Mouse (Mus musculus): ENCODE measurements around the gene Cd3eap. TPM values are rescaled to one million over a fixed set of nuclear protein-coding genes. Genes with fewer than 3 reads are reported as not detected.

Cd3eap gene
- polyA plus RNA-seq, 1 experiment from 2014 or later = 16.6 TPM

DNA sequence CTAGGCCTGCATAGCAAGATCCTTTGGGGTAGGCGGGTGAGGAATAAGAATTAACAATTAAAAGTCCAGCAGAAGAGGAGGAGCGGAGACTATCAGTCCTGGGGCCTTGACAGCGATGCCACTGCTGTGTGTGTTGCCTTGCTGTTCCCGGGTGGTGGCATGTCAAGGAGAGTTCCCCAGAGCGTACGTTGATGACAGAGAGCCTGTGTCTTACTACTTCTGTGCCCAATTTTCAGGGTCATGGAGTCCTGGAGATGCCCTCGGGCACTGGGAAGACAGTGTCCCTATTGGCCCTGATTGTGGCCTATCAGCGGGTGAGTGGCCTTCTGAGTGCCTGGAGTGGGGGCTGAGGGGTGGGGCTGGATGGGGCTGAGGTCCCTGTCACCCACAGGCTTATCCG, 24.4 kb upstream of the Cd3eap start:
- DNase-seq (ENCODE audit: low read depth, low spot score) (no peak), ATAC-seq (no peak)
- CTCF ChIA-PET = no interaction called here
- TF ChIP-seq CTCF (IDR thresholded peaks at IDR 0.05) = no peak
- POLR2A ChIA-PET = no interaction called here
- in situ Hi-C loops (cut with MboI; ENCODE audit: low pct_unique_long_range_greater_than_20kb) = no loop called here
- H3K27me3 ChIP-seq = no peaks in the 10 kb centered on the region

GRCm38 (mm10) chr7:19382166-19382541, 22.9 kb upstream of the Cd3eap start:
- ATAC-seq (peak; percentile 40), DNase-seq (ENCODE audit: low read depth, low spot score) (no peak)
- in situ Hi-C loops (cut with MboI; ENCODE audit: low pct_unique_long_range_greater_than_20kb) = no loop called here
- ChIA-PET CTCF (no interaction called here), POLR2A (no interaction called here)
- TF ChIP-seq CTCF (IDR thresholded peaks at IDR 0.05) = no peak
- no peaks in the 10 kb centered on the region for H3K27me3 ChIP-seq

- no peaks in the 10 kb centered on the region for H3K27me3 ChIP-seq
Observed at GRCm38 (mm10) chr7:19381377-19382165, 22.3 kb upstream of the Cd3eap start, which contains the start of gene Ercc2. Gene Ercc2 (plus strand): TSS chr7:19382010.

DNA sequence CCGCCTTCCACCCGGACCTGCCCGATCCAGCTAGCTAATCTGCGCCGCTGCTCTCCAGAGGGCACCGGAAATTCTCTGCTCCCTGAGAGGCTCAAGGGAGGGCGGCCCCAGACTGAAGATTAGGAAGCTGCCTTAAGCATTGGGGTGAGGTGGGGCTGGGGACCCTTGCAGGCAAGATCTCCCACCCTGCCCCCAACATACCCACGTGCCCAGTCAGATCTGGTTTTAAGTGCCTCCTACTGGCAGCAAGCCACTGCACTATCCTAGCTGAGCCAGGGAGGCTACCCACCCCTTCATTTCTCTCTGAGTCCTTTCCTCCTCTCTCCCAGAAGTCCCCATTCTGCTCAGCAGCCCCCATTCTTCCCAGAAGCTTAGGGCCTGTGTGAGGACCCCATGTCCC, 18.8 kb upstream of the Cd3eap start:
- no peak for ATAC-seq
- TF ChIP-seq CTCF (IDR thresholded peaks at IDR 0.05) = no peak
- DNase-seq (ENCODE audit: low read depth, low spot score) = no peak
- CTCF ChIA-PET = interaction anchor here (5.0 kb wide), 1 partner anchor 16 kb away, joined by 38 read pairs; the partner anchor contains the start of genes Cd3eap and Ppp1r13l
- POLR2A ChIA-PET = interaction anchor here (0.8 kb wide), 1 partner anchor 18 kb away, joined by 3 read pairs; no protein-coding TSS in a partner anchor
- H3K27me3 ChIP-seq = no peaks in the 10 kb centered on the region
- in situ Hi-C loops (cut with MboI; ENCODE audit: low pct_unique_long_range_greater_than_20kb) = no loop called here

More at GRCm38 (mm10) chr7:19381377-19382165, 22.3 kb upstream of the Cd3eap start, which contains the start of gene Ercc2:
- TF ChIP-seq CTCF (IDR thresholded peaks at IDR 0.05) = no peak
- peak; percentile 87 for ATAC-seq
- ChIA-PET CTCF (interaction anchor here (0.8 kb wide), 1 partner anchor 18 kb away, joined by 6 read pairs; no protein-coding TSS in a partner anchor), POLR2A (no interaction called here)
- peak; percentile 86 for DNase-seq (ENCODE audit: low read depth, low spot score)
- in situ Hi-C loops (cut with MboI; ENCODE audit: low pct_unique_long_range_greater_than_20kb) = no loop called here

GRCm38 (mm10) chr7:19376019-19376418, 16.7 kb upstream of the Cd3eap start:
- DNase-seq (ENCODE audit: low read depth, low spot score) (no peak), ATAC-seq (no peak)
- ChIA-PET POLR2A (no interaction called here), CTCF (interaction anchor here (5.0 kb wide), 1 partner anchor 14 kb away, joined by 38 read pairs; the partner anchor contains the start of genes Cd3eap and Ppp1r13l)
- H3K27me3 ChIP-seq = no peaks in the 10 kb centered on the region
- in situ Hi-C loops (cut with MboI; ENCODE audit: low pct_unique_long_range_greater_than_20kb) = no loop called here
- no peak for TF ChIP-seq CTCF (IDR thresholded peaks at IDR 0.05)

DNA sequence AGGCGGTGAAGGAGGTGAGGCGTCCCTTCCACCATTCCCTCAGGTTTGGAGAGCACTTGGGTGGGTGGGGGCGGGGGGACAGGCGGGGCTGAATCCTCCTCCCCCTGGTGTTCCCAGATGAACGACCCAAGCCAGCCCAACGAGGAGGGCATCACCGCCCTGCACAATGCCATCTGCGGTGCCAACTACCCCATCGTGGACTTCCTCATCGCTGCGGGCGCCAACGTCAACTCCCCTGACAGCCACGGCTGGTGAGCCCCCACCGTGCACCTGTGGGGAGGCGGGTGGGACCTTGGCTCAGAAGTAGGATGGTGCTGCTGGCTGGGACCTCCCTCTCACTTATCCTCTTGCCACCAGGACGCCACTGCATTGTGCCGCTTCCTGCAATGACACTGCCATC, 16.1 kb upstream of the Cd3eap start:
- ChIA-PET CTCF (interaction anchor here (1.1 to 5.0 kb wide), 2 partner anchors 13 to 14 kb away, joined by 3 to 38 read pairs; partner anchors contain the start of genes Cd3eap and Ppp1r13l), POLR2A (no interaction called here)
- H3K27me3 ChIP-seq = no peaks in the 10 kb centered on the region
- ATAC-seq (no peak), DNase-seq (ENCODE audit: low read depth, low spot score) (no peak)
- no peak for TF ChIP-seq CTCF (IDR thresholded peaks at IDR 0.05)
- in situ Hi-C loops (cut with MboI; ENCODE audit: low pct_unique_long_range_greater_than_20kb) = no loop called here

DNA sequence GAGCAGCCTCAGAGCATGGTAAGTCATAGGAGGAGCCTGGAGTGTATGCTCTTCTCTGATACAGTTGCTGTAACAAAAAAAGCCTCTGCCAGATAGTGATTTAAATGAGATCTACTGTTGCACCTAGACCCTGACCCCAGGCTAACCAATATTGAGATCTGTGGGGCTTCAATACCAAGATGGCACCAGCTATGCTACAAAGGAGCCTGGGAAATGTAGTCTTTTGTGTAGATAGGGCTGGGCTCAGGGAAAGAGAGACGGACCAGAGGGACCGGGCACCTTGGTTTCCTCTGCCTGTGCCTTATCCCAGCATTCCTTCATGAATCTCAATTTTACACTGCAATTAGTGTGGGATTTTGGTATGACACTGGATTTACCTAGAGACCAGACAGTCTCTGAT, 14.1 kb upstream of the Cd3eap start:
- no peaks in the 10 kb centered on the region for H3K27me3 ChIP-seq
- in situ Hi-C loops (cut with MboI; ENCODE audit: low pct_unique_long_range_greater_than_20kb) = no loop called here
- POLR2A ChIA-PET = no interaction called here
- ATAC-seq = no peak
- no peak for TF ChIP-seq CTCF (IDR thresholded peaks at IDR 0.05)
- no peak for DNase-seq (ENCODE audit: low read depth, low spot score)
- CTCF ChIA-PET = no interaction called here

DNA sequence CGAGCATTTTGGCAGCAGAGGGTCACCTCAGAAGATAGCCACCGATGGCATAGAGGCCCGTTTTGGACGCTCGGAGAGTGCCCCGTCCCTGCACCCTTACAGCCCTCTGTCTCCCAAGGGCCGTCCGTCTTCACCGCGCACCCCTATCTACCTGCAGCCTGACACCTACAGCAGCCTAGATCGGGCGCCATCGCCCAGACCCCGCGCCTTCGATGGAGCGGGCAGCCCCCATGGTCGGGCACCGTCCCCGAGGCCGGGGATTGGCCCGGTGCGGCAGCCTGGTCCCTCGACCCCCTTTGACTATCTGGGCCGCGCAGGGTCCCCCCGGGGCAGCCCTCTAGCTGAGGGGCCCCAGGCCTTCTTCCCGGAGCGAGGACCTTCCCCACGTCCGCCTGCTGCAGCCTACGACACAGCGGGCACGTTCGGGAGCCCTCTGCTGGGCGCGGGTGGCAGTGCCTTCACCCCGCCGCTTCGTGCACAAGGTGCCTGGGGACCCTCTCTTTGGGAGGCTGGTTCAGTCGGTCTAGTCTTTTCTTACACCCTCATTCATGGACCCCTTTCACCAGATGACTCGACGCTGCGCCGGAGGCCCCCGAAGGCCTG, 10.6 kb upstream of the Cd3eap start:
- ATAC-seq (no peak), DNase-seq (ENCODE audit: low read depth, low spot score) (no peak)
- H3K27me3 ChIP-seq = no peaks in the 10 kb centered on the region
- ChIA-PET CTCF (no interaction called here), POLR2A (no interaction called here)
- TF ChIP-seq CTCF (IDR thresholded peaks at IDR 0.05) = no peak
- in situ Hi-C loops (cut with MboI; ENCODE audit: low pct_unique_long_range_greater_than_20kb) = no loop called here

GRCm38 (mm10) chr7:19368380-19368779, 9.1 kb upstream of the Cd3eap start:
- POLR2A ChIA-PET = no interaction called here
- CTCF ChIA-PET = no interaction called here
- in situ Hi-C loops (cut with MboI; ENCODE audit: low pct_unique_long_range_greater_than_20kb) = no loop called here
- no peaks in the 10 kb centered on the region for H3K27me3 ChIP-seq
- no peak for TF ChIP-seq CTCF (IDR thresholded peaks at IDR 0.05)
- ATAC-seq = no peak
- DNase-seq (ENCODE audit: low read depth, low spot score) = no peak

GRCm38 (mm10) chr7:19365376-19365775, 6.1 kb upstream of the Cd3eap start:
- POLR2A ChIA-PET = no interaction called here
- in situ Hi-C loops (cut with MboI; ENCODE audit: low pct_unique_long_range_greater_than_20kb) = no loop called here
- no peaks in the 10 kb centered on the region for H3K27me3 ChIP-seq
- ATAC-seq (no peak), DNase-seq (ENCODE audit: low read depth, low spot score) (no peak)
- TF ChIP-seq CTCF (IDR thresholded peaks at IDR 0.05) = no peak
- CTCF ChIA-PET = no interaction called here

DNA sequence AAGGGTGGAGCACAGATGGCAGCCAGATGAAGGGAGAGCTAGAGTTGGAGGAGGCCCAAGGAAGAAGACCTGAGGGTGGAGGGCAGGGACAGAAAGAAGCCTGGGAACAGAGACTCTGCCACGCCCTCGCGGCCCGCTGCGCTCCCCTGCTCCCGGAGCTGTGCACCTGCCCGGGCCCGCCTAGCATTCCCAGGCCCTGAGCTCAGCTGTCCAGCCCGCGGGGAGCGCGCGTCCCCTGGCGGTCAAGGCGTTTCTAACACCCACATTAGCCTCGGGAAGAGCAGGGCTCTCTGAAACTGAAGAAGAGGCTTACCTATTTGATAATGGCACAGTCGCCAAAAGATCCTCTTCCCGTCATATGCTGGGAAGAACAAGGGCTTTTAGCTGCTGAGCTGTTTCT, 4.6 kb upstream of the Cd3eap start:
- CTCF ChIA-PET = interaction anchor here (0.6 to 5.8 kb wide), 13 partner anchors 9 to 138 kb away, joined by 3 to 38 read pairs (median 3); partner anchors contain the start of gene Ckm
- TF ChIP-seq CTCF (IDR thresholded peaks at IDR 0.05) = no peak
- no peaks in the 10 kb centered on the region for H3K27me3 ChIP-seq
- ATAC-seq (peak; percentile 33), DNase-seq (ENCODE audit: low read depth, low spot score) (no peak)
- in situ Hi-C loops (cut with MboI; ENCODE audit: low pct_unique_long_range_greater_than_20kb) = no loop called here
- POLR2A ChIA-PET = interaction anchor here (0.9 kb wide), 1 partner anchor 27 kb away, joined by 3 read pairs; no protein-coding TSS in a partner anchor

Measured in Patski (cell line).